12 mouse cellular contexts compared by ENCODE assay signal in genomic region chr8:61642358-61642847, GRCm38 (mm10).
A peak's percentile ranks its signal among the peaks of the same experiment; 100 is the strongest.
DNase-seq lines count a peak whose midpoint lies in the region; ATAC-seq and TF ChIP-seq lines count a peak whose summit lies in the region.
"Had no signal": no experiment of that assay in that cellular context is flagged by ENCODE, and none has a peak within 500 bp of the region (broad histone marks: within the 10 kb centered on the region; RNA-seq: fewer than 3 reads in every experiment).

No protein-coding gene starts in this region.

- TF ChIP-seq POLR2A in heart, adult 2 months (IDR thresholded peaks at IDR 0.05; ENCODE audit: insufficient read depth, low read depth, low read length): no peak

- H3K27ac ChIP-seq in heart, adult 2 months: no peak overlapping the region; the same call in 1 of the 2 replicates

- no peaks in the 10 kb centered on the region for H3K79me2 ChIP-seq in heart, adult 2 months (replicated peaks; ENCODE audit: control insufficient read depth, insufficient read depth, low read length)

- H3K4me3 ChIP-seq in heart, adult 2 months: no peak overlapping the region

- no peak for TF ChIP-seq CTCF in heart, adult 2 months (IDR thresholded peaks at IDR 0.05)

- intact Hi-C loops in heart, adult 2 months (cut with DNase I): no loop called here

- no peak for ATAC-seq in activated CD4-positive, CD25-positive, alpha-beta regulatory T cell, adult 4 months
- no peak for ATAC-seq in megakaryocyte, adult 5-6 weeks (ENCODE audit: poor library complexity, severe bottlenecking)
- ATAC-seq: intestine, postnatal 0 days; Patski had no signal

- 0 out of 2 replicates have a peak, but pooled peaks have one; percentile 17 for TF ChIP-seq EP300 in heart, adult 2 months (IDR thresholded peaks at IDR 0.05; ENCODE audit: insufficient read depth, low read depth, low read length)

- peak; percentile 37 for DNase-seq in urinary bladder, postnatal 25 days (ENCODE audit: low spot score)
- DNase-seq in urinary bladder, adult 2 months (ENCODE audit: low spot score): no peak
- DNase-seq in heart, adult 2 months: peak; percentile 42 to 66
- DNase-seq in kidney, postnatal 4 days: peak; percentile 37 to 60
- no peak for DNase-seq in c-Kit-positive CD71-positive TER-119-positive erythroid progenitor cells, embryonic 14.5 days (ENCODE audit: low spot score)
- DNase-seq: liver; retina, postnatal 1 day; thymus, adult 2 months had no signal

- H3K9ac ChIP-seq in heart, adult 2 months (ENCODE audit: low read depth, low read length): no peak overlapping the region

- H3K27me3 ChIP-seq in heart, adult 2 months (ENCODE audit: control insufficient read depth, insufficient read depth, low read length): no peaks in the 10 kb centered on the region
- H3K27me3 ChIP-seq: Patski had no signal

- WGBS in heart, adult 2 months: 19% methylated on average over 4 of the region's 4 CpGs

- peaks cover 15% of the 10 kb centered on the region for H3K4me1 ChIP-seq in heart, adult 2 months (ENCODE audit: control insufficient read depth, insufficient read depth, low read length)

- peaks cover 16% of the 10 kb centered on the region for H3K36me3 ChIP-seq in heart, adult 2 months (ENCODE audit: control insufficient read depth, insufficient read depth, low read length)

Comparison
In these comparisons a context has a peak if more than half of its experiments do, and no peak if none do; other contexts are left out.
1. DNase-seq: peak in urinary bladder, postnatal 25 days (single experiment), heart, adult 2 months (2 of 2) and kidney, postnatal 4 days (2 of 2); none in urinary bladder, adult 2 months (single experiment) and c-Kit-positive CD71-positive TER-119-positive erythroid progenitor cells, embryonic 14.5 days (single experiment).